Mouse (Mus musculus) neural tube, embryonic 13.5 days (tissue): Measurements from ENCODE around the gene Cmip. TPM values are rescaled to one million over a fixed set of nuclear protein-coding genes. Genes with fewer than 3 reads are reported as not detected.
"Not testable (repeated sequence)": the region's sequence is repeated elsewhere in the genome, so short reads cannot be mapped to it uniquely, and the experiment has no call there.

ENCODE experiments used
- ATAC-seq: fragments of 200-750 bp; cut with Nextera tagmentation; 2 replicates; pipeline ENCODE4 v1.8.0; 2017; ENCODE audit warnings: low read depth, mild to moderate bottlenecking, moderate TSS enrichment, moderate library complexity
- H3K27ac ChIP-seq: fragments of 300-500 bp; sonication (generic); replicated peaks from 2 replicates; pipeline ENCODE4 v1.5.1; 2015; ENCODE audit warnings: moderate library complexity, mild to moderate bottlenecking, inconsistent platforms
- H3K27me3 ChIP-seq: fragments of 300-500 bp; sonication (generic); 2 replicates; pipeline ENCODE4 v1.6.1; 2015; ENCODE audit warnings: mild to moderate bottlenecking, inconsistent platforms
- H3K36me3 ChIP-seq: fragments of 300-500 bp; sonication (generic); 2 replicates; pipeline ENCODE4 v1.6.1; 2015; ENCODE audit warnings: mild to moderate bottlenecking, inconsistent platforms
- H3K4me1 ChIP-seq: fragments of 300-500 bp; sonication (generic); replicated peaks from 2 replicates; pipeline ENCODE4 v1.6.1; 2015; ENCODE audit warnings: inconsistent platforms
- H3K4me2 ChIP-seq: fragments of 300-500 bp; sonication (generic); 2 replicates; pipeline ENCODE4 v1.6.1; 2015; ENCODE audit warnings: inconsistent platforms, mild to moderate bottlenecking, moderate library complexity
- H3K4me3 ChIP-seq: fragments of 300-500 bp; sonication (generic); 2 replicates; pipeline ENCODE4 v1.5.1; 2015; ENCODE audit warnings: mild to moderate bottlenecking, inconsistent platforms
- H3K9ac ChIP-seq: fragments of 300-500 bp; sonication (generic); 2 replicates; pipeline ENCODE4 v1.6.1; 2015; ENCODE audit warnings: moderate library complexity, mild to moderate bottlenecking, inconsistent platforms
- H3K9me3 ChIP-seq: fragments of 300-500 bp; sonication (generic); 2 replicates; pipeline ENCODE4 v1.6.1; 2016; ENCODE audit warnings: inconsistent platforms
- WGBS: fragments of 180-500 bp; shearing (Covaris S2); methylation state at CpG from one replicate; pipeline ENCODE4 v1.1.7; 2015; 5-methylcytosine and 5-hydroxymethylcytosine counted together
- polyA plus RNA-seq: library from polyadenylated mRNA; unstranded; fragments of >200 nt; fragmentation: Nextera tagmentation; extraction: Ambion mirVana; gene quantifications from 2 replicates; pipeline ENCODE4 v1.2.1, GENCODE M21; 2015

Gene Cmip
- polyA plus RNA-seq, 1 experiment from 2014 or later: 115 TPM

GRCm38 (mm10) chr8:117423029-117423428 lies 166.2 kb downstream of the Cmip start:
- no peak overlapping the region for H3K4me2 ChIP-seq
- H3K4me1 ChIP-seq: peaks cover 21% of the 10 kb centered on the region
- ATAC-seq: no peak
- peak overlapping the region; percentile 68 for H3K27ac ChIP-seq
- H3K36me3 ChIP-seq: peaks cover 58% of the 10 kb centered on the region
- 84% methylated on average over 4 of the region's 4 CpGs for WGBS
- H3K27me3 ChIP-seq: no peaks in the 10 kb centered on the region
- peak overlapping the region; percentile 26; the same call in 1 of the 2 replicates for H3K9ac ChIP-seq
- H3K4me3 ChIP-seq: no peak overlapping the region
- H3K9me3 ChIP-seq: no peaks in the 10 kb centered on the region

DNA sequence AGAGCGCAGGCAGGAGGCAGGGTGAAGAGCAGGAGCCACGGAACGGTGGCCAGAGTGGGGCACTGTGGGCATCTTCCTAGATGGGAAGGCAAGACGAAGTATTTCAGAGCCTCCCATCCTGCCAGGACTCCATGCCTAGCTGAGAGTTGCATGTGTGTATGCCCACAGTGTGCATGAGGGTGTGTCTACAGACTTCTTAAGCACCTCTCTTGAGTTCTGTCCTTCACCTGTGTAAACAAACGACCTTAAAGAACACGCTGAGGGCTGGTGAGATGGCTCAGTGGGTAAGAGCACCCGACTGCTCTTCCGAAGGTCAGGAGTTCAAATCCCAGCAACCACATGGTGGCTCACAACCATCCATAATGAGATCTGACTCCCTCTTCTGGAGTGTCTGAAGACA lies 171.0 kb downstream of the Cmip start:
- H3K27me3 ChIP-seq, H3K4me2 ChIP-seq, H3K9ac ChIP-seq, H3K4me3 ChIP-seq, H3K9me3 ChIP-seq, H3K27ac ChIP-seq, ATAC-seq: not testable (repeated sequence)
- 91% methylated on average over 8 of the region's 8 CpGs for WGBS
- peaks cover 17% of the 10 kb centered on the region for H3K4me1 ChIP-seq
- peaks cover 84% of the 10 kb centered on the region for H3K36me3 ChIP-seq

DNA sequence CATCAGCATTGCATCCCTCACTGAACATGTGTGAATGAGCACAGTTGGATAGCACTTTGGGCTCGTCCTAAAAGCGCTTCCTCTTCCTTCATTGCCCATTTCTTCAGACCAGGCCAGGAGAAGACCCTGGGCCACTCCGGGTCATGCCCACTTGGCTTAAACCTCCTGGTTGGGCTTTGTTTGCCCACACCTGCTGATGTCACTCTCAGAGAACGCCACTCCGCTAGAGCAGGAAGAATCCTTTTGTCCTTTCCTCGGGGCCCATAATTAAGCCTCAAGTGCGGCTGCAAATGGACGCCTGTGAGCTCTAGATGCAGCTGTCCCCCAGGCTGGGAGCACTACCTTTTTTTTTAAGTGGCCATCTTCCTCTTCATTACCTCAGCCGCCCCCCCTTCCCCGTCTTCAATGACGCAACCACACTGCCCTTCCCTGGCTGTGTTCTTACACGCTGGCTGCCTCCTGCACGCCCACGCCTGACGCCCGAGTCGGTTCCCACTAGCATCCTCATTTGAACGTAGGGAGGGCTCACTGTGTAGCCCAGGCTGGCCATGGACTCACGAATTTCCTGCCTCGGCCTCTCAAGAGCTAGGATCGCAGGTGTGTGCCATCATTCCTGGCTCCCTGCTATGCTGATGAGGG lies 171.8 kb downstream of the Cmip start:
- peak overlapping the region; percentile 47; the same call in 1 of the 2 replicates for H3K27ac ChIP-seq
- WGBS: 60% methylated on average over 21 of the region's 21 CpGs
- no peaks in the 10 kb centered on the region for H3K9me3 ChIP-seq
- no peak for ATAC-seq
- peaks cover 84% of the 10 kb centered on the region for H3K36me3 ChIP-seq
- no peak overlapping the region for H3K4me3 ChIP-seq
- 0 out of 2 replicates have a peak, but pooled peaks cover 13% of the 10 kb centered on the region for H3K4me1 ChIP-seq
- H3K4me2 ChIP-seq: no peak overlapping the region
- no peaks in the 10 kb centered on the region for H3K27me3 ChIP-seq
- H3K9ac ChIP-seq: no peak overlapping the region

DNA sequence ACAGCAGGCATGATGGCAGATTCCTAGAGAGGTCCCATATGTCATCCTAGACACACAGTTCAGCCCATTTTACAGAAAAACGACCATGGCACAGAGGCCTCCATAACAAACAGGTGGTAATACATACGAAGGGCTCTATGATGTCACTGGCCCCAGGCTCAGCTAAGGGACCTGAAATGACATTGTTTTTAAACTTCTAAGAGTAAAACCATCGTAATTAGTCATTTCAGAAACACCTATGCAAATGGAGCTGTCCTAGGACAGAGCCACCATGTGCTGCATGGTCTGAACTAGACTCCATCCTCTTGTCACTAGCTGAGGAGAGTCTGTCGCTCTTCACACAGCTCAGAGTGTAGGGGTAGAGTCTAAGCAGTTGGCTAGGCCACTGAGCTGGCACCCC lies 173.8 kb downstream of the Cmip start:
- no peak for ATAC-seq
- Histone ChIP-seq H3K9me3 (no peaks in the 10 kb centered on the region), H3K4me3 (no peak overlapping the region), H3K27ac (no peak overlapping the region), H3K4me1 (0 out of 2 replicates have a peak, but pooled peaks cover 13% of the 10 kb centered on the region), H3K27me3 (no peaks in the 10 kb centered on the region), H3K4me2 (no peak overlapping the region), H3K36me3 (peaks cover 86% of the 10 kb centered on the region), H3K9ac (no peak overlapping the region)
- WGBS: 91% methylated on average over 4 of the region's 4 CpGs

DNA sequence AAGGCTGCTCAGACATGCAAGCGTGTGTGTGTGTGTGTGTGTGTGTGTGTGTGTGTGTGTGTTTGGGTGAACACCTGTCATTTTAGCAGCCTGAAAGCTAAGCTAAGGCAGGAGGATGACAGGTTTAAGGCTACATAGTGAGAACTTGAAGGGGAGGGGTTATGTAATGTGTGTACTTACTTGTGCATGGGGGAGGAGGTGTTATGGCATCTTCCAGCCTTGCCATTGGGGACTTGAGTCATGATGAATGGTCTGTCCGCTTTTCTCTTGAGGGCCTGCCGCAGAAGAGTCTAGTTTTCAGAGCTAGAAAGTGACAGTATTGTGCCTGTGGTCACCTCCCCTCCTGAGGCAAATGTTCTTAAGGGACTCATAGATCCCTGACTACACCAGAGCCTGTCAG lies 174.7 kb downstream of the Cmip start:
- Histone ChIP-seq H3K27me3 (no peaks in the 10 kb centered on the region), H3K9me3 (no peaks in the 10 kb centered on the region), H3K4me2 (no peak overlapping the region), H3K4me1 (0 out of 2 replicates have a peak, but pooled peaks cover 13% of the 10 kb centered on the region), H3K4me3 (no peak overlapping the region), H3K9ac (0 out of 2 replicates have a peak overlapping the region, but pooled peaks have one; percentile 13), H3K27ac (no peak overlapping the region), H3K36me3 (peaks cover 86% of the 10 kb centered on the region)
- no peak for ATAC-seq
- 70% methylated on average over 3 of the region's 3 CpGs for WGBS

DNA sequence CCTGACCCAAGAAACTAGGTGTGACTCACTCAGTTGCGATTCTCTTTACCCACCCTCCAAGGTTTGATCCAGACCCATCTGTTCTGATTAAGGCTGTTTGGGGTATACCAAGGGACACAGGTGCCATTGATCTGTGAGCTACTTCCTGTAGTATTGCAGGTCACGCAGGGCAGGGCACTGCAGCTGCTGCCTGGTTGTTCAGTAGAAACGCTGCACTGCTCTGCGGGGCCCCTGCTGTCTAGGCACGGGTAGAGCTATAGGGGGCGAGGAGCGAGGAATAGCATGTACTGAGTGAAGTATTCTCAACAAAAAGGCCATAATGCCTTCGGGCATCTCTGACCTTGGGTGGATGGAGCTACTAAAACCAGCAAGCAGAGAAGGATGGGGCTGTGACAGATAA lies 175.2 kb downstream of the Cmip start:
- Histone ChIP-seq H3K4me3 (no peak overlapping the region), H3K27ac (no peak overlapping the region), H3K9me3 (no peaks in the 10 kb centered on the region), H3K27me3 (no peaks in the 10 kb centered on the region), H3K9ac (no peak overlapping the region), H3K36me3 (peaks cover 86% of the 10 kb centered on the region), H3K4me2 (no peak overlapping the region), H3K4me1 (0 out of 2 replicates have a peak, but pooled peaks cover 13% of the 10 kb centered on the region)
- 80% methylated on average over 8 of the region's 8 CpGs for WGBS
- no peak for ATAC-seq

DNA sequence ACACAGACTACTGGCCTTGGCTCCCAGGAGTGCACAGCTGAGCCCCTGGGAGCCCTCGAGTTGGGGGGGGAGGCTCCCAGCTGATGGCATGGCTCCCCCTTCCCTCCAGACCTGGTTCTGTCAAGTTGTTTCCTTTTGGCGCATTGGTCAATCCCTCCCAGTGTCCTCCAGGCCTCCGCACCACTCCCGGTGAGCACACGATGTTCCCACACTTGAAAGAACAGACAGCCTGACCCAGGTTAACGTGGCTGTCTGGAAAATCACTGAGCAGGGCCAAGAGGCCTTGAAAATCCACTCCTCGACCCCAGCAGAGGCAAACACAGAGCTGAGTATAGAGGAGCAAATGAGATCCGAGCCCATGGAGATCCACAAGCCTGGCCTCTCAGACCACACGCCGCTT lies 177.1 kb downstream of the Cmip start:
- Histone ChIP-seq H3K4me1 (0 out of 2 replicates have a peak, but pooled peaks cover 13% of the 10 kb centered on the region), H3K9me3 (no peaks in the 10 kb centered on the region), H3K4me3 (no peak overlapping the region), H3K9ac (no peak overlapping the region), H3K4me2 (no peak overlapping the region), H3K27me3 (no peaks in the 10 kb centered on the region), H3K36me3 (peaks cover 89% of the 10 kb centered on the region), H3K27ac (no peak overlapping the region)
- no peak for ATAC-seq
- 87% methylated on average over 10 of the region's 10 CpGs for WGBS

DNA sequence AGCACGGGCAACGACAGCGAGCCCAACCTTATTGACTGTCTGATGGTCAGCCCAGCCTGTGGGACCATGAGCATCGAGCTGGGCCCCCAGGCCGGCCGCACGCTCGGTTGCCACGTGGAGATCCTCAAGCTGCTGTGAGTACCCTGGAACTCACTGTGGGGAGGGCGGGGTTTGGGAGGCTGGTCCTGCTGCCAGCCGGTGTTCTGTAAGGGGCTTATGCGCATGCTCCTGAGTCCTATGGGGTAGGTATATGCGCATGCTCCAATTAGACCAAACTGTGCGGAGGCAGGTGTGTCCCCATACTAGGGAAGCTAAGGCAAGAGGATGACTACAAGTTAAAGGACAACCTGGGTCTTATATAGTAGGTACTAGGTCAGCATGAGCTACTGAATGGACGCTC lies 179.9 kb downstream of the Cmip start:
- WGBS: 95% methylated on average over 15 of the region's 15 CpGs
- Histone ChIP-seq H3K36me3 (peaks cover 78% of the 10 kb centered on the region), H3K4me1 (0 out of 2 replicates have a peak, but pooled peaks cover 6% of the 10 kb centered on the region), H3K9me3 (no peaks in the 10 kb centered on the region), H3K27me3 (no peaks in the 10 kb centered on the region), H3K9ac (no peak overlapping the region), H3K27ac (no peak overlapping the region), H3K4me3 (no peak overlapping the region), H3K4me2 (no peak overlapping the region)
- no peak for ATAC-seq

- no peak for ATAC-seq
- WGBS: 87% methylated on average over 5 of the region's 5 CpGs
- Histone ChIP-seq H3K4me2 (no peak overlapping the region), H3K27ac (no peak overlapping the region), H3K9me3 (no peaks in the 10 kb centered on the region), H3K27me3 (no peaks in the 10 kb centered on the region), H3K9ac (no peak overlapping the region), H3K4me3 (no peak overlapping the region), H3K4me1 (no peaks in the 10 kb centered on the region), H3K36me3 (peaks cover 74% of the 10 kb centered on the region)
Observed at GRCm38 (mm10) chr8:117437616-117438015, 180.8 kb downstream of the Cmip start.

- no peak for ATAC-seq
- WGBS: 87% methylated on average over 14 of the region's 14 CpGs
- Histone ChIP-seq H3K36me3 (peaks cover 67% of the 10 kb centered on the region), H3K9ac (no peak overlapping the region), H3K4me3 (no peak overlapping the region), H3K4me1 (peaks cover 19% of the 10 kb centered on the region), H3K27me3 (no peaks in the 10 kb centered on the region), H3K27ac (no peak overlapping the region), H3K9me3 (no peaks in the 10 kb centered on the region), H3K4me2 (no peak overlapping the region)
Observed at GRCm38 (mm10) chr8:117440317-117440716, 183.5 kb downstream of the Cmip start.

GRCm38 (mm10) chr8:117440759-117441158 lies 183.9 kb downstream of the Cmip start:
- Histone ChIP-seq H3K4me3 (no peak overlapping the region), H3K36me3 (peaks cover 67% of the 10 kb centered on the region), H3K27me3 (no peaks in the 10 kb centered on the region), H3K9me3 (no peaks in the 10 kb centered on the region), H3K27ac (no peak overlapping the region), H3K9ac (no peak overlapping the region), H3K4me2 (no peak overlapping the region), H3K4me1 (peaks cover 24% of the 10 kb centered on the region)
- WGBS: 92% methylated on average over 6 of the region's 6 CpGs
- ATAC-seq: no peak

DNA sequence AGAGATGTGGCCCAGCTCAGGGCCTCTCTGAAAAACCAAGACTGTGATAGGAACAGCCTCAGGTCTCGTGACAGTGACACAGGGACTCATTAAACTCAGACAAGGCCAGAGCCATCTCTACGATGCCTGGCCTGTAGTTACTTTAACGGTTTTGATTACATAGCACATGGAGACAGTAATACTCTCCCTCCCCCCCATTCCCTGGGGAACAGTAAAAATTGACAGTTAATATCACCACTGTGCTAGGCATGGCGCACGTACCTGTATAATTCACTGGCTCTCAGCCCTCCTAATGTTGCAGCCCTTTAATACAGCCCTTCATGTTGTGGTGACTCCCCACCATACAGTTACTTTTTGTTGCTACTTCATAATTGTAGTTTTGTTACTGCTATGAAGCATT lies 188.6 kb downstream of the Cmip start:
- Histone ChIP-seq H3K4me2 (no peak overlapping the region), H3K4me1 (peaks cover 51% of the 10 kb centered on the region), H3K4me3 (no peak overlapping the region), H3K36me3 (peaks cover 71% of the 10 kb centered on the region), H3K27ac (peak overlapping the region; percentile 89), H3K9ac (no peak overlapping the region), H3K9me3 (no peaks in the 10 kb centered on the region), H3K27me3 (no peaks in the 10 kb centered on the region)
- 43% methylated on average over 5 of the region's 5 CpGs for WGBS
- ATAC-seq: peak; percentile 70
